Mouse (Mus musculus) testis, adult 2 months (tissue): ENCODE data around the gene B4galnt4. TPM values are rescaled to one million over a fixed set of nuclear protein-coding genes. Genes with fewer than 3 reads are reported as not detected.

Source experiments
- H3K27ac ChIP-seq: fragments of 200-500 bp; 2 replicates; pipeline ENCODE4 v1.5.1; 2012; ENCODE audit warnings: low read depth, low read length; ENCODE audit not compliant: control insufficient read depth, insufficient read depth
- H3K27me3 ChIP-seq: fragments of 200-500 bp; 2 replicates; pipeline ENCODE4 v1.6.1; 2012; ENCODE audit warnings: mild to moderate bottlenecking, low read length, moderate library complexity; ENCODE audit not compliant: control insufficient read depth, insufficient read depth
- H3K36me3 ChIP-seq: fragments of 200-500 bp; 2 replicates; pipeline ENCODE4 v1.6.1; 2012; ENCODE audit warnings: mild to moderate bottlenecking, low read length; ENCODE audit not compliant: control insufficient read depth, insufficient read depth
- H3K4me1 ChIP-seq: fragments of 200-500 bp; 2 replicates; pipeline ENCODE4 v1.6.1; 2012; ENCODE audit warnings: low read length; ENCODE audit not compliant: control insufficient read depth, insufficient read depth
- H3K4me3 ChIP-seq: fragments of 200-500 bp; 2 replicates; pipeline ENCODE4 v1.5.1; 2012; ENCODE audit warnings: low read depth, mild to moderate bottlenecking, low read length, moderate library complexity, mixed read lengths; ENCODE audit not compliant: control insufficient read depth
- CTCF ChIP-seq: fragments of 200-500 bp; IDR thresholded peaks from 2 replicates; pipeline ENCODE4 v1.5.1; 2012; ENCODE audit warnings: low read depth, mild to moderate bottlenecking, inconsistent platforms, low read length, moderate library complexity; ENCODE audit not compliant: control insufficient read depth, insufficient read depth, insufficient replicate concordance
- POLR2A ChIP-seq: fragments of 200-500 bp; IDR thresholded peaks from 2 replicates; pipeline ENCODE4 v1.6.1; 2012; ENCODE audit warnings: low read depth, mild to moderate bottlenecking, inconsistent platforms, low read length, moderate library complexity; ENCODE audit not compliant: control insufficient read depth
- polyA plus RNA-seq: library from polyadenylated mRNA; depleted of rRNA; stranded (reverse); fragments of >200 nt; gene quantifications from 2 replicates; pipeline ENCODE4 v1.2.3, GENCODE M21; 2012

The B4galnt4 gene
- polyA plus RNA-seq, 1 experiment, result 18.0 TPM

- no peaks in the 10 kb centered on the region for H3K36me3 ChIP-seq
- no peak overlapping the region for H3K27ac ChIP-seq
- no peak for TF ChIP-seq POLR2A
- no peak for TF ChIP-seq CTCF
- H3K4me3 ChIP-seq, result no peak overlapping the region
- H3K4me1 ChIP-seq, result peaks cover 6% of the 10 kb centered on the region
- no peaks in the 10 kb centered on the region for H3K27me3 ChIP-seq
These were observed 18.0 kb downstream of the B4galnt4 start for GRCm38 (mm10) chr7:141078876-141079275.

GRCm38 (mm10) chr7:141079481-141080449 lies 18.9 kb downstream of the B4galnt4 start:
- no peak overlapping the region for H3K27ac ChIP-seq
- H3K4me3 ChIP-seq, result no peak overlapping the region
- TF ChIP-seq POLR2A, result no peak
- TF ChIP-seq CTCF, result no peak

GRCm38 (mm10) chr7:141087894-141088293 lies 27.0 kb downstream of the B4galnt4 start:
- H3K27me3 ChIP-seq, result no peaks in the 10 kb centered on the region
- H3K4me3 ChIP-seq, result peak overlapping the region; percentile 66
- H3K4me1 ChIP-seq, result peaks cover 13% of the 10 kb centered on the region
- TF ChIP-seq CTCF (no peak), POLR2A (no peak)
- H3K36me3 ChIP-seq, result no peaks in the 10 kb centered on the region
- H3K27ac ChIP-seq, result no peak overlapping the region

More at GRCm38 (mm10) chr7:141079481-141080449, 18.9 kb downstream of the B4galnt4 start:
- H3K4me1 ChIP-seq, result peaks cover 6% of the 10 kb centered on the region
- no peaks in the 10 kb centered on the region for H3K36me3 ChIP-seq
- H3K27me3 ChIP-seq, result no peaks in the 10 kb centered on the region

- H3K27ac ChIP-seq, result no peak overlapping the region
- H3K27me3 ChIP-seq, result no peaks in the 10 kb centered on the region
- H3K4me1 ChIP-seq, result peaks cover 13% of the 10 kb centered on the region
- H3K36me3 ChIP-seq, result no peaks in the 10 kb centered on the region
- peak overlapping the region; percentile 66 for H3K4me3 ChIP-seq
- no peak for TF ChIP-seq CTCF
- 0 out of 2 replicates have a peak, but pooled peaks have one; percentile 17 for TF ChIP-seq POLR2A
These were observed 27.6 kb downstream of the B4galnt4 start for GRCm38 (mm10) chr7:141088473-141088872.

GRCm38 (mm10) chr7:141090228-141090627 lies 29.3 kb downstream of the B4galnt4 start:
- Histone ChIP-seq H3K27me3 (no peaks in the 10 kb centered on the region), H3K27ac (peak overlapping the region; percentile 5; the same call in 1 of the 2 replicates), H3K4me1 (peaks cover 13% of the 10 kb centered on the region), H3K36me3 (no peaks in the 10 kb centered on the region), H3K4me3 (peak overlapping the region; percentile 66)
- TF ChIP-seq POLR2A (no peak; the same call in 1 of the 2 replicates), CTCF (no peak)

GRCm38 (mm10) chr7:141092051-141092735 lies 31.3 kb downstream of the B4galnt4 start:
- no peak overlapping the region for H3K27ac ChIP-seq
- H3K27me3 ChIP-seq, result no peaks in the 10 kb centered on the region
- peak overlapping the region; percentile 67 for H3K4me3 ChIP-seq
- TF ChIP-seq POLR2A, result 0 out of 2 replicates have a peak, but pooled peaks have one; percentile 7
- TF ChIP-seq CTCF, result peak; percentile 32; the same call in 1 of the 2 replicates
- H3K36me3 ChIP-seq, result no peaks in the 10 kb centered on the region
- peaks cover 13% of the 10 kb centered on the region for H3K4me1 ChIP-seq

- Histone ChIP-seq H3K27me3 (no peaks in the 10 kb centered on the region), H3K36me3 (no peaks in the 10 kb centered on the region), H3K4me1 (peaks cover 10% of the 10 kb centered on the region), H3K4me3 (no peak overlapping the region), H3K27ac (no peak overlapping the region)
- no peak for TF ChIP-seq POLR2A
These were observed 33.0 kb downstream of the B4galnt4 start for GRCm38 (mm10) chr7:141093950-141094349.
